Mouse (Mus musculus) E14TG2a.4 (cell line): ENCODE measurements around the gene Rbm4.

Experiments
- H3K27me3 ChIP-seq: 2 replicates; pipeline ENCODE4 v1.6.1; 2014; ENCODE audit warnings: low read length, control low read depth; ENCODE audit not compliant: insufficient read depth
- H3K36me3 ChIP-seq: 2 replicates; pipeline ENCODE4 v1.6.1; 2014; ENCODE audit warnings: low read length, control low read depth; ENCODE audit not compliant: insufficient read depth
- H3K4me1 ChIP-seq: replicated peaks from 2 replicates; pipeline ENCODE4 v1.6.1; 2014; ENCODE audit warnings: low read depth, low read length, control low read depth
- H3K4me3 ChIP-seq: replicated peaks from 2 replicates; pipeline ENCODE4 v1.5.1; 2014; ENCODE audit warnings: mild to moderate bottlenecking, low read length
- H3K9me3 ChIP-seq: 2 replicates; pipeline ENCODE4 v1.6.1; 2014; ENCODE audit warnings: low read length, control low read depth
- CTCF ChIP-seq: conservative IDR thresholded peaks from 2 replicates; pipeline ENCODE4 v1.5.1; 2014; ENCODE audit warnings: low read length
- NANOG ChIP-seq: IDR thresholded peaks from 2 replicates; pipeline ENCODE4 v1.6.1; 2014; ENCODE audit warnings: borderline replicate concordance, low read length, mixed read lengths
- POU5F1 ChIP-seq: IDR thresholded peaks from 2 replicates; pipeline ENCODE4 v1.6.1; 2014; ENCODE audit warnings: low read length, borderline replicate concordance

Rbm4 gene

GRCm38 (mm10) chr19:4810746-4811062 is 17.0 kb upstream of the Rbm4 start:
- H3K36me3 ChIP-seq, result peaks cover 39% of the 10 kb centered on the region
- TF ChIP-seq CTCF (no peak), POU5F1 (no peak), NANOG (no peak)
- H3K27me3 ChIP-seq, result no peaks in the 10 kb centered on the region
- H3K9me3 ChIP-seq, result no peaks in the 10 kb centered on the region
- peak overlapping the region; percentile 99 for H3K4me3 ChIP-seq
- H3K4me1 ChIP-seq, result peaks cover 39% of the 10 kb centered on the region

GRCm38 (mm10) chr19:4810309-4810708 is 16.6 kb upstream of the Rbm4 start:
- Histone ChIP-seq H3K9me3 (no peaks in the 10 kb centered on the region), H3K4me3 (peak overlapping the region; percentile 99), H3K36me3 (peaks cover 43% of the 10 kb centered on the region), H3K27me3 (no peaks in the 10 kb centered on the region), H3K4me1 (peaks cover 43% of the 10 kb centered on the region)
- no peak for TF ChIP-seq CTCF
- peak; percentile 97 for TF ChIP-seq POU5F1
- peak; percentile 94 for TF ChIP-seq NANOG

GRCm38 (mm10) chr19:4803283-4803682 is 9.6 kb upstream of the Rbm4 start:
- no peaks in the 10 kb centered on the region for H3K27me3 ChIP-seq
- TF ChIP-seq POU5F1 (no peak), CTCF (no peak), NANOG (no peak)
- peak overlapping the region; percentile 99 for H3K4me3 ChIP-seq
- H3K9me3 ChIP-seq, result no peaks in the 10 kb centered on the region
- H3K4me1 ChIP-seq, result peaks cover 99% of the 10 kb centered on the region
- H3K36me3 ChIP-seq, result peaks cover 100% of the 10 kb centered on the region

GRCm38 (mm10) chr19:4802691-4803091 is 9.0 kb upstream of the Rbm4 start:
- H3K4me1 ChIP-seq, result peaks cover 99% of the 10 kb centered on the region
- H3K36me3 ChIP-seq, result peaks cover 100% of the 10 kb centered on the region
- H3K9me3 ChIP-seq, result no peaks in the 10 kb centered on the region
- H3K27me3 ChIP-seq, result no peaks in the 10 kb centered on the region
- peak overlapping the region; percentile 99 for H3K4me3 ChIP-seq
- TF ChIP-seq CTCF (no peak), NANOG (no peak), POU5F1 (no peak)

GRCm38 (mm10) chr19:4799083-4799482 is 5.4 kb upstream of the Rbm4 start:
- no peaks in the 10 kb centered on the region for H3K9me3 ChIP-seq
- H3K27me3 ChIP-seq, result no peaks in the 10 kb centered on the region
- H3K4me1 ChIP-seq, result peaks cover 98% of the 10 kb centered on the region
- TF ChIP-seq NANOG (no peak), POU5F1 (no peak), CTCF (no peak)
- peaks cover 87% of the 10 kb centered on the region for H3K36me3 ChIP-seq
- H3K4me3 ChIP-seq, result peak overlapping the region; percentile 11; the same call in 1 of the 2 replicates

- H3K4me1 ChIP-seq, result peaks cover 88% of the 10 kb centered on the region
- peaks cover 78% of the 10 kb centered on the region for H3K36me3 ChIP-seq
- H3K9me3 ChIP-seq, result no peaks in the 10 kb centered on the region
- TF ChIP-seq POU5F1 (no peak), NANOG (no peak), CTCF (no peak)
- H3K4me3 ChIP-seq, result 0 out of 2 replicates have a peak overlapping the region, but pooled peaks have one; percentile 11
- no peaks in the 10 kb centered on the region for H3K27me3 ChIP-seq
Measured at GRCm38 (mm10) chr19:4797846-4798245, 4.1 kb upstream of the Rbm4 start.

- Histone ChIP-seq H3K9me3 (no peaks in the 10 kb centered on the region), H3K27me3 (no peaks in the 10 kb centered on the region), H3K4me1 (peaks cover 87% of the 10 kb centered on the region), H3K36me3 (peaks cover 77% of the 10 kb centered on the region), H3K4me3 (peak overlapping the region; percentile 89)
- TF ChIP-seq POU5F1, result no peak
- TF ChIP-seq NANOG, result no peak
- no peak for TF ChIP-seq CTCF
Measured at GRCm38 (mm10) chr19:4795929-4796328, 2.2 kb upstream of the Rbm4 start.

- peak overlapping the region; percentile 89 for H3K4me3 ChIP-seq
- TF ChIP-seq POU5F1, result no peak
- no peak for TF ChIP-seq NANOG
- TF ChIP-seq CTCF, result no peak
- no peaks in the 10 kb centered on the region for H3K27me3 ChIP-seq
- peaks cover 86% of the 10 kb centered on the region for H3K4me1 ChIP-seq
- H3K9me3 ChIP-seq, result no peaks in the 10 kb centered on the region
- H3K36me3 ChIP-seq, result peaks cover 77% of the 10 kb centered on the region
Measured at GRCm38 (mm10) chr19:4793281-4793830, 345 bp downstream of the Rbm4 start.

- TF ChIP-seq POU5F1 (no peak), NANOG (no peak), CTCF (no peak)
- no peak overlapping the region for H3K4me3 ChIP-seq
Measured at GRCm38 (mm10) chr19:4786313-4786712, 7.4 kb downstream of the Rbm4 start.

More at GRCm38 (mm10) chr19:4786313-4786712, 7.4 kb downstream of the Rbm4 start:
- Histone ChIP-seq H3K27me3 (no peaks in the 10 kb centered on the region), H3K4me1 (peaks cover 99% of the 10 kb centered on the region), H3K36me3 (peaks cover 100% of the 10 kb centered on the region), H3K9me3 (no peaks in the 10 kb centered on the region)
